Mouse (Mus musculus) lung, embryonic 14.5 days (tissue): ENCODE results near the gene H2al1h. TPM values are rescaled to one million over a fixed set of nuclear protein-coding genes. Genes with fewer than 3 reads are reported as not detected.

Experiments used
- ATAC-seq: fragments of 200-750 bp; cut with Nextera tagmentation; 2 replicates; pipeline ENCODE4 v1.8.0; 2017; ENCODE audit warnings: mild to moderate bottlenecking, moderate TSS enrichment, moderate library complexity; ENCODE audit not compliant: insufficient read depth
- DNase-seq: peaks from one replicate; pipeline ENCODE4 v3.0.0-alpha.2; 2015
- H3K27ac ChIP-seq: fragments of 300-500 bp; sonication (generic); 2 replicates; pipeline ENCODE4 v1.5.1; 2014; ENCODE audit warnings: low read depth, mild to moderate bottlenecking, moderate library complexity
- H3K27me3 ChIP-seq: fragments of 300-500 bp; sonication (generic); 2 replicates; pipeline ENCODE4 v1.6.1; 2014; ENCODE audit warnings: low read length, control low read depth; ENCODE audit not compliant: insufficient read depth
- H3K36me3 ChIP-seq: fragments of 300-500 bp; sonication (generic); 2 replicates; pipeline ENCODE4 v1.6.1; 2014; ENCODE audit warnings: control low read depth; ENCODE audit not compliant: insufficient read depth
- H3K4me1 ChIP-seq: fragments of 300-500 bp; sonication (generic); 2 replicates; pipeline ENCODE4 v1.6.1; 2014; ENCODE audit warnings: antibody characterized with exemption, control low read depth; ENCODE audit not compliant: insufficient read depth
- H3K4me2 ChIP-seq: fragments of 300-500 bp; sonication (generic); 2 replicates; pipeline ENCODE4 v1.6.1; 2014; ENCODE audit warnings: mild to moderate bottlenecking
- H3K4me3 ChIP-seq: fragments of 300-500 bp; sonication (generic); 2 replicates; pipeline ENCODE4 v1.5.1; 2014; ENCODE audit warnings: low read depth, low read length
- H3K9ac ChIP-seq: fragments of 300-500 bp; sonication (generic); 2 replicates; pipeline ENCODE4 v1.6.1; 2014
- H3K9me3 ChIP-seq: fragments of 300-500 bp; sonication (generic); 2 replicates; pipeline ENCODE4 v1.6.1; 2016; ENCODE audit warnings: low read depth, low read length, control low read depth
- CTCF ChIP-seq: IDR thresholded peaks from 2 replicates; pipeline ENCODE4 v1.5.1; 2016; ENCODE audit warnings: antibody characterized with exemption, low read depth
- WGBS: fragments of 180-500 bp; shearing (Covaris S2); extraction: QIAGEN DNeasy Blood & Tissue Kit; methylation state at CpG from one replicate; pipeline ENCODE4 v1.1.7; 2014; 5-methylcytosine and 5-hydroxymethylcytosine counted together
- polyA plus RNA-seq: library from polyadenylated mRNA; unstranded; fragments of >200 nt; fragmentation: Nextera tagmentation; extraction: Ambion mirVana; gene quantifications from 2 replicates; pipeline ENCODE4 v1.2.1, GENCODE M21; 2014

Gene H2al1h
- polyA plus RNA-seq, 1 experiment from 2014 or later: not detected

DNA sequence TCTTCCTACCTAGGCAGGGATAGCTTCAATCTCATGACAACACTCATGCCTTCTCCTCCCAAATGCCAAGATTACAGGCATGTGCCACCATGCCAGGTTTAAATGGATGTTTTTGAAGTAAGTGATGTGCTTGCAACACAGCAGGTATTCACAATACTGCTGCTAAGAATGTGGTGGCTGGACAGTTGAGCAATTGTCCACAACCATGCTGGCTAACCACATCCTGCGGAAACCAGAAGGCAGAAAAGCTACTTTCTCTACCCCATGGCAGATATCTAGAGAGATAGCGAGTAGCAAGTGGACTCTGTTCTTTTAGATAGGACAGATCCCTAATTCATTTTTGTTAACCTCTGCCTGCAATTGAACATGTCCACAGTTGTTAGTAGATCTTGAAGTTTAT, 40.0 kb downstream of the H2al1h start:
- 83% methylated on average over 2 of the region's 2 CpGs for WGBS
- H3K27ac ChIP-seq: no peak overlapping the region
- no peak overlapping the region for H3K4me2 ChIP-seq
- H3K9ac ChIP-seq: no peak overlapping the region
- no peaks in the 10 kb centered on the region for H3K4me1 ChIP-seq
- no peaks in the 10 kb centered on the region for H3K36me3 ChIP-seq
- ATAC-seq (no peak), DNase-seq (no peak)
- H3K4me3 ChIP-seq: no peak overlapping the region
- no peaks in the 10 kb centered on the region; the same call in 1 of the 2 replicates for H3K27me3 ChIP-seq
- TF ChIP-seq CTCF: no peak
- H3K9me3 ChIP-seq: no peaks in the 10 kb centered on the region

DNA sequence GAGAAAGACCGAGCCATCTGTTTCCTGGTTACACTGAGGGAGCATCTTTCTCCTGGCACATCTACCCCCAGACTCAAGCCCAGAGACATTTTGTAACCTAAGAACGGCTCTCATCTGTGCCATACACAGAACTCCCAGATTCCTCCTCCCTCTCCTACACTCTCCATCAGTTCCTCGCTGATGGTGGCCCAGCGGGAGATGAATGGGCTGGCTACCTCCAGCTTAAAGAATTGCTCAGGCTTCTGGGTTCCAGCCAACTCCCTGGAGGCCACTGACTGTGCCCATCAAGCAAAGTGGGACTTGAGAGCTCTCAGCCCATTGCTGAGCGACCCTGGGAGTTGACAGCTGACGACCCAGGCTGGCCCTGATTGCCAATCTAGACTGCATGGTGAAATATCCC, 42.6 kb downstream of the H2al1h start:
- DNase-seq (peak; percentile 41), ATAC-seq (no peak)
- H3K36me3 ChIP-seq: no peaks in the 10 kb centered on the region
- 38% methylated on average over 6 of the region's 6 CpGs for WGBS
- no peak overlapping the region for H3K9ac ChIP-seq
- no peaks in the 10 kb centered on the region for H3K4me1 ChIP-seq
- H3K4me2 ChIP-seq: no peak overlapping the region
- no peak overlapping the region for H3K27ac ChIP-seq
- no peak overlapping the region for H3K4me3 ChIP-seq
- H3K9me3 ChIP-seq: no peaks in the 10 kb centered on the region
- H3K27me3 ChIP-seq: no peaks in the 10 kb centered on the region; the same call in 1 of the 2 replicates
- TF ChIP-seq CTCF: no peak

DNA sequence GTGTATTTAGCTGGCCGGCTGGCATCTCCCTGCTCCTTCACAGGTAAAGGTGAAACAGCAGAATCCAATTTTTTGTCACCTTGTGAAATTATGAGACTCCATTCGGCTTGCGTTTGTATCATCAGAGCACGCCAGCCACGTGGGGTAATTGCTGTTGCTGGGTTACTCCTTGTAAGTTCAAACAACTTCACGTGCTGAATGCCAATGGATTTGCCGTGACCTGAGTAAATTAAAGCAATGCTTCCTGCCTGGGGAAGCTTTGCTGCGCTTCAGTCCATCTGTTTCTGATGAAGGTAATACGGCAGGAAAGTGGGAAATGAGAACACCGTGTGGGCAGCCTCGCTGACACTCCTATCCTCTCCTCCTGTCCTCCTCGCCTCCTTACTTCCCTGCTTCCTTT, 43.9 kb downstream of the H2al1h start:
- no peaks in the 10 kb centered on the region for H3K27me3 ChIP-seq
- no peak overlapping the region for H3K9ac ChIP-seq
- no peaks in the 10 kb centered on the region for H3K36me3 ChIP-seq
- no peak overlapping the region for H3K4me3 ChIP-seq
- ATAC-seq (no peak), DNase-seq (no peak)
- H3K4me1 ChIP-seq: no peaks in the 10 kb centered on the region
- no peak for TF ChIP-seq CTCF
- 54% methylated on average over 12 of the region's 12 CpGs for whole genome bisulfite sequencing
- no peak overlapping the region for H3K4me2 ChIP-seq
- no peaks in the 10 kb centered on the region for H3K9me3 ChIP-seq
- H3K27ac ChIP-seq: no peak overlapping the region

Other genes starting within 250 kb of the H2al1h start
- gene H2al1a, start 22.2 kb upstream of the H2al1h start, polyA plus RNA-seq: not detected in 2 replicates
- gene H2al1b, start 19.1 kb upstream of the H2al1h start, polyA plus RNA-seq: not detected in 2 replicates
- gene H2al1c, start 15.8 kb upstream of the H2al1h start, polyA plus RNA-seq: not detected in 2 replicates
- not detected in 2 replicates for gene H2al1d, start 12.7 kb upstream of the H2al1h start, polyA plus RNA-seq
- not detected in 2 replicates for gene H2al1e, start 9.6 kb upstream of the H2al1h start, polyA plus RNA-seq
- gene H2al1f, start 6.3 kb upstream of the H2al1h start, polyA plus RNA-seq: not detected in 2 replicates
- gene H2al1g, start 3.2 kb upstream of the H2al1h start, polyA plus RNA-seq: not detected in 2 replicates
- not detected in 2 replicates for gene H2al1i, start 3.2 kb downstream of the H2al1h start, polyA plus RNA-seq
- not detected in 2 replicates for gene H2al1j, start 6.3 kb downstream of the H2al1h start, polyA plus RNA-seq